Mouse (Mus musculus) heart, embryonic 16.5 days (tissue): ENCODE measurements at regions not wholly inside any gene's neighbourhood (a gene's known extent, or its start where the extent isn't known, plus 50 kb on each side); places are given as distances from the start of the nearest gene placed in this dataset.

Experiments used
- ATAC-seq: fragments of 200-750 bp; cut with Nextera tagmentation; replicated peaks from 2 replicates; pipeline ENCODE4 v1.8.0; 2017; ENCODE audit warnings: moderate number of reproducible peaks; ENCODE audit not compliant: insufficient read depth, low FRiP score; ENCODE audit errors: extremely low read depth
- H3K27ac ChIP-seq: fragments of 300-500 bp; sonication (generic); 2 replicates; pipeline ENCODE4 v1.5.1; 2014; ENCODE audit warnings: mild to moderate bottlenecking, low read length, control low read depth, moderate library complexity
- H3K27me3 ChIP-seq: fragments of 300-500 bp; sonication (generic); 2 replicates; pipeline ENCODE4 v1.6.1; 2014; ENCODE audit warnings: low read length, mixed read lengths; ENCODE audit not compliant: control insufficient read depth, insufficient read depth
- H3K36me3 ChIP-seq: fragments of 300-500 bp; sonication (generic); 2 replicates; pipeline ENCODE4 v1.6.1; 2014; ENCODE audit not compliant: control insufficient read depth, insufficient read depth
- H3K4me1 ChIP-seq: fragments of 300-500 bp; sonication (generic); 2 replicates; pipeline ENCODE4 v1.6.1; 2014; ENCODE audit warnings: low read length, mixed read lengths; ENCODE audit not compliant: control insufficient read depth, insufficient read depth
- H3K4me2 ChIP-seq: fragments of 300-500 bp; sonication (generic); 2 replicates; pipeline ENCODE4 v1.6.1; 2014; ENCODE audit warnings: low read depth, mild to moderate bottlenecking, control low read depth, low read length
- H3K4me3 ChIP-seq: fragments of 300-500 bp; sonication (generic); 2 replicates; pipeline ENCODE4 v1.5.1; 2014; ENCODE audit warnings: mild to moderate bottlenecking, control low read depth, low read length
- H3K9ac ChIP-seq: fragments of 300-500 bp; sonication (generic); 2 replicates; pipeline ENCODE4 v1.6.1; 2014; ENCODE audit warnings: low read length, control low read depth
- H3K9me3 ChIP-seq: fragments of 300-500 bp; sonication (generic); replicated peaks from 2 replicates; pipeline ENCODE4 v1.6.1; 2016; ENCODE audit warnings: low read length; ENCODE audit not compliant: control insufficient read depth
- WGBS: fragments of 180-500 bp; shearing (Covaris S2); extraction: QIAGEN DNeasy Blood & Tissue Kit; methylation state at CpG from one replicate; pipeline ENCODE4 v1.1.7; 2014; 5-methylcytosine and 5-hydroxymethylcytosine counted together

DNA sequence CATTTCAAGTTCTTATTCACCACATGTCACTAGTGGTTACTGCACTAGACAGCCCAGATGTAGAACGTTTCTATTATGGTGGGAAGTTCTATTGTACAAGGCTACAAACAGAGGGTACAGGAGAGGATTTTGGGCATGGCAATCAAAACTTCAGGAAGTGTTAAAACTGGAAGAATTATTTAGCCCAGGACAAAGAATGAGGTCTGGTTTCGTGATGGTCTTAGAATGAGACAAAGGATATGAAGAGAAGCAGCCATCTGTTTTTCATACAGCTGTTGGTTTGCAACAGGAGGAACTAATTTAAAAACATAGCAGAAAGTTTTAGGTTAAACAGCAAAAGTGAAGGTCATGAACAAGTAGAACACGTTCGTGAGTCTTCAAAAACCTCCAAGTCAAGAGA, 179.2 kb upstream of the C030005K15Rik start:
- no peak for ATAC-seq
- no peak overlapping the region for H3K27ac ChIP-seq
- WGBS: 66% methylated on average over 4 of the region's 4 CpGs

GRCm38 (mm10) chr10:97925568-97925967, 199.0 kb upstream of the C030005K15Rik start:
- Histone ChIP-seq H3K27ac (no peak overlapping the region), H3K9ac (no peak overlapping the region), H3K4me3 (no peak overlapping the region), H3K9me3 (no peaks in the 10 kb centered on the region), H3K36me3 (no peaks in the 10 kb centered on the region), H3K4me2 (no peak overlapping the region), H3K27me3 (no peaks in the 10 kb centered on the region), H3K4me1 (no peaks in the 10 kb centered on the region)
- 42% methylated on average over 4 of the region's 4 CpGs for WGBS
- no peak for ATAC-seq

More for the DNA sequence above, 179.2 kb upstream of the C030005K15Rik start:
- Histone ChIP-seq H3K4me3 (no peak overlapping the region), H3K27me3 (no peaks in the 10 kb centered on the region), H3K9me3 (no peaks in the 10 kb centered on the region), H3K4me1 (no peaks in the 10 kb centered on the region), H3K36me3 (no peaks in the 10 kb centered on the region), H3K4me2 (no peak overlapping the region), H3K9ac (no peak overlapping the region)

- 72% methylated on average over 2 of the region's 2 CpGs for WGBS
- H3K36me3 ChIP-seq: no peaks in the 10 kb centered on the region
- ATAC-seq: no peak
- no peak overlapping the region for H3K9ac ChIP-seq
- no peaks in the 10 kb centered on the region for H3K27me3 ChIP-seq
- H3K27ac ChIP-seq: no peak overlapping the region
- no peak overlapping the region for H3K4me3 ChIP-seq
- H3K9me3 ChIP-seq: no peaks in the 10 kb centered on the region
- no peaks in the 10 kb centered on the region for H3K4me1 ChIP-seq
- no peak overlapping the region for H3K4me2 ChIP-seq
These were observed 213.8 kb upstream of the C030005K15Rik start for GRCm38 (mm10) chr10:97940345-97940744.

GRCm38 (mm10) chr10:97965881-97966280, 239.3 kb upstream of the C030005K15Rik start:
- Histone ChIP-seq H3K4me1 (no peaks in the 10 kb centered on the region), H3K27ac (no peak overlapping the region), H3K36me3 (no peaks in the 10 kb centered on the region), H3K4me3 (no peak overlapping the region), H3K9me3 (no peaks in the 10 kb centered on the region), H3K4me2 (no peak overlapping the region), H3K9ac (no peak overlapping the region), H3K27me3 (no peaks in the 10 kb centered on the region)
- WGBS: 84% methylated on average over 1 of the region's 1 CpGs
- ATAC-seq: no peak

DNA sequence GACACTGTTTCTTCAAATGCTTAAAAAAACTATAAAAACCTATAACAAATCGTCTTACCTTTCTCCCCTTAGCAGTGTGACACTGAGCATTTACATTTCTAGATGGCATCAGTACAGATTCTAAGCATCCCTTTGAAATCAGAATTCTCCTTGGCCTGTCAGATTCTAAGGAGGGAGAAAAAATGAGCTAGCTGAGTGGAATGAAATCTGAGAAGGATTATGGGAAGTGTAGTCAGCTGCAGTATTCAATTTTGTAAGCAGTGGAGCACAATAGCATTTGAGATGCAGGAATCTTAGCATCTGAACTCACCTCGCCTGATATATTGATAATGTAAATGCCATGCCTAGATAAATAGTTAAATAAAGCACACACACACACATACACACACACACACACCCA, 240.4 kb upstream of the C030005K15Rik start:
- Histone ChIP-seq H3K4me3 (no peak overlapping the region), H3K4me2 (no peak overlapping the region), H3K27me3 (no peaks in the 10 kb centered on the region), H3K9me3 (no peaks in the 10 kb centered on the region), H3K4me1 (no peaks in the 10 kb centered on the region), H3K27ac (no peak overlapping the region), H3K36me3 (no peaks in the 10 kb centered on the region), H3K9ac (no peak overlapping the region)
- WGBS: 57% methylated on average over 2 of the region's 2 CpGs
- no peak for ATAC-seq

DNA sequence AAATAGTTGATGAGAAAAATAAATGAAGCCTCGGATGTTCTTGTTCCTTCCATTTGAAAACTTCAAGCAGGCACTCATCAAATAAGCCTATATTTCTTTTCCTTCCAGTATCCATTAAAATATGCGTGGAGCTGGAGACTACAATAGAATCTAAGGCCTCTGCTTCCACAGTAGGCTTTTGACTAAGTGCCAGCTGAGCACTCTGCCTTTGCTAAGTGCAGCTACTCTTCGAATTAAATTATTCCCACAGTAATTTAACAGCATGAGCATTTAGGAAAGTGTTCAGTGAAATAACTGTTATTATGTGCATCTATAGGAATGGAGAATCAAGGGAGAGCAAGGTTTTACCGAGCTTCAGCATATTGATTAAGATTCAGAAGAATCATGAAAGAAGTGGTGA, 280.5 kb upstream of the C030005K15Rik start:
- no peak overlapping the region for H3K9ac ChIP-seq

DNA sequence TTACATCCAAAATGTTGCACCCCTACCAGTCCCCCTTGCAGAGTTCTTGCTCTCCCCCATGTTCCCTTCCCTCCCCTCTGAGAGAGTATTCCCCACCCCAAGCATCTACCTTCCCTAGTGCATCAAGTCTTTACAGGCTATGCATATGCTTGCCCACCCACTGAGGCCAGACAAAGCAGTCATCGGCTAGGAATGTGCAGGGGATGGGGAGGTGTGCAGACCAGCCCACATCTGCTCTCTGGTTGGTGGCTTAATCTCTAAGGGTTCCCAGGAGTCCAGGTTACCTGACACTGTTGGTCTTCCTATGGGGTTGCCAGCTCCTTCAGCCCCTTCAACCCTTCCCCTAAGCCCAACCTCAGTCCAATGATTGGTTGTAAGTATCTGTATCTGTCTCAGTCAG, 281.8 kb upstream of the C030005K15Rik start:
- Histone ChIP-seq H3K9ac (no peak overlapping the region), H3K4me3 (no peak overlapping the region), H3K27me3 (no peaks in the 10 kb centered on the region), H3K4me1 (no peaks in the 10 kb centered on the region), H3K27ac (no peak overlapping the region), H3K4me2 (no peak overlapping the region), H3K9me3 (no peaks in the 10 kb centered on the region), H3K36me3 (no peaks in the 10 kb centered on the region)
- 24% methylated on average over 1 of the region's 1 CpGs for WGBS
- ATAC-seq: no peak

More for the DNA sequence above, 280.5 kb upstream of the C030005K15Rik start:
- Histone ChIP-seq H3K36me3 (no peaks in the 10 kb centered on the region), H3K27ac (no peak overlapping the region), H3K4me1 (no peaks in the 10 kb centered on the region), H3K9me3 (no peaks in the 10 kb centered on the region), H3K4me2 (no peak overlapping the region), H3K4me3 (no peak overlapping the region), H3K27me3 (no peaks in the 10 kb centered on the region)
- 57% methylated on average over 4 of the region's 4 CpGs for WGBS
- no peak for ATAC-seq

GRCm38 (mm10) chr10:98012916-98013315, 286.4 kb upstream of the C030005K15Rik start:
- ATAC-seq: no peak
- no peaks in the 10 kb centered on the region for H3K9me3 ChIP-seq
- H3K4me1 ChIP-seq: no peaks in the 10 kb centered on the region
- no peak overlapping the region for H3K4me2 ChIP-seq
- no peaks in the 10 kb centered on the region for H3K27me3 ChIP-seq
- no peak overlapping the region for H3K9ac ChIP-seq
- 78% methylated on average over 2 of the region's 2 CpGs for WGBS
- H3K27ac ChIP-seq: no peak overlapping the region
- no peaks in the 10 kb centered on the region for H3K36me3 ChIP-seq
- H3K4me3 ChIP-seq: no peak overlapping the region

DNA sequence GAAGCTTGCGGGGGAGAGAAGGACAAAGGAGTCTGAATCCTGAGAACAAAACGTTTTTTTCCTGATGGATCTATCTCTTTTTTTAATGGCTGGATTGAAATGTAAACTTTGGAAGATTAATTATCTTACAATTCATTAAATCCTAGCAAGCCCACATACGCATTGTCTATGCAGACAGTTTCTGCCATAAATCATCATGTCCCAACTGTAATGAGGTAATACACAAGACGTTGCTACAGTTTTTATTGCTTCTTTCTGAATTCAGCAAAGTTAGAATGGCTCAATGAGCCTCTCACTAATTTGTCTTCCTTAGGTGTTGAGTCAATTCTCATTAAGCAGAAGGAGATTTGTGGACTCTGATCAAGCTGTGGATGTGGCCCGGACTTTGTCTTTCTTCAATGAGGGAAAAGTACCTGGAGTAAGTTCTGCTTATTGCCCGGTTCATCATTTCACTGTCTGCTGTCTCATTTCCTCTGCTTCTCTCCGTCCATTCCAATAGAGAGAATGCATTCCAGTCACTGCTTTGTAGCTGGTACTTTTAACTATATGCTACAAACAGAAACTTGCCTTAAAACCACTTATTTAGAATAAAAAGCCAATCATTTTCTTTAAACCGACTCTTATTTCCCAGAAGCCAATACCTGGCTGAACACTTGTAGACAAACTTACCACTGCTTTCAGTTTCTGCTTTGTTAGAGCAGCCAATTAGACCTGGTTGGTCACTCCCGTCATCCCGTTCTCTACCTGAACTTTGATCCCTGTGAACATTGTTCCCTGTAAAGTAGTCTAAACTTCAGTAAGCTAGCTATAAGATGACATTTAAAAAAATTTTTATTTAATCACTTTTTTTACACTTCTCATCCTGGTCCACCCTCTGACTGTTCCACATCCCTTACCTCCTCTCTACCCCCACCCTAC, 288.7 kb upstream of the C030005K15Rik start:
- H3K4me2 ChIP-seq: no peak overlapping the region
- H3K4me1 ChIP-seq: no peaks in the 10 kb centered on the region
- no peaks in the 10 kb centered on the region for H3K36me3 ChIP-seq
- H3K4me3 ChIP-seq: no peak overlapping the region
- WGBS: 77% methylated on average over 10 of the region's 10 CpGs
- H3K9me3 ChIP-seq: no peaks in the 10 kb centered on the region
- no peak overlapping the region for H3K9ac ChIP-seq
- H3K27ac ChIP-seq: no peak overlapping the region
- ATAC-seq: no peak
- H3K27me3 ChIP-seq: no peaks in the 10 kb centered on the region
